Mouse (Mus musculus) liver, embryonic 14.5 days (tissue): Measurements from ENCODE around the gene Nucb1. TPM values are rescaled to one million over a fixed set of nuclear protein-coding genes. Genes with fewer than 3 reads are reported as not detected.
A peak's percentile ranks its signal among the peaks of the same experiment; 100 is the strongest.

Experiments
- ATAC-seq: fragments of 200-750 bp; cut with Nextera tagmentation; 2 replicates; pipeline ENCODE4 v1.8.0; 2017; ENCODE audit warnings: moderate number of reproducible peaks, mild to moderate bottlenecking, moderate library complexity; ENCODE audit not compliant: insufficient read depth
- DNase-seq, 3 experiments: peaks; one replicate each; pipeline ENCODE4 v3.0.0-alpha.2; 2012 to 2013; ENCODE audit warnings: low read depth in 3 of 3, low spot score in 3 of 3
- H3K27ac ChIP-seq: fragments of 300-500 bp; sonication (generic); 2 replicates; pipeline ENCODE4 v1.5.1; 2014; ENCODE audit warnings: moderate library complexity, mild to moderate bottlenecking, control low read depth, inconsistent platforms
- H3K27me3 ChIP-seq: fragments of 300-500 bp; sonication (generic); 2 replicates; pipeline ENCODE4 v1.6.1; 2014; ENCODE audit warnings: mild to moderate bottlenecking, low read length, moderate library complexity; ENCODE audit not compliant: control insufficient read depth, insufficient read depth
- H3K36me3 ChIP-seq: fragments of 300-500 bp; sonication (generic); replicated peaks from 2 replicates; pipeline ENCODE4 v1.6.1; 2014; ENCODE audit warnings: low read depth; ENCODE audit not compliant: control insufficient read depth, insufficient read depth
- H3K4me1 ChIP-seq, 2 experiments: fragments of 200-500 bp in 1 of 2; fragments of 300-500 bp in 1 of 2; sonication (generic) in 1 of 2; replicated peaks; 2 replicates each; pipeline ENCODE4 v1.6.1; 2012 to 2014; ENCODE audit warnings: antibody characterized with exemption in 1 of 2, inconsistent platforms in 1 of 2, low read length in 1 of 2; ENCODE audit not compliant: control insufficient read depth in 2 of 2, insufficient read depth in 2 of 2
- H3K4me2 ChIP-seq: fragments of 300-500 bp; sonication (generic); 2 replicates; pipeline ENCODE4 v1.6.1; 2014; ENCODE audit warnings: low read depth, mild to moderate bottlenecking, control low read depth, moderate library complexity
- H3K4me3 ChIP-seq, 2 experiments: fragments of 200-500 bp in 1 of 2; fragments of 300-500 bp in 1 of 2; sonication (generic) in 1 of 2; 2 replicates each; pipeline ENCODE4 v1.5.1; 2012 to 2014; ENCODE audit warnings: low read depth in 2 of 2, low read length in 2 of 2, mild to moderate bottlenecking in 2 of 2, control low read depth in 1 of 2, inconsistent platforms in 1 of 2, moderate library complexity in 1 of 2; ENCODE audit not compliant: insufficient read depth in 1 of 2
- H3K9ac ChIP-seq: fragments of 300-500 bp; sonication (generic); replicated peaks from 2 replicates; pipeline ENCODE4 v1.6.1; 2014; ENCODE audit warnings: mild to moderate bottlenecking, control low read depth, moderate library complexity
- H3K9me3 ChIP-seq: fragments of 300-500 bp; sonication (generic); 2 replicates; pipeline ENCODE4 v1.6.1; 2016; ENCODE audit warnings: low read length, mixed read lengths; ENCODE audit not compliant: control insufficient read depth
- CTCF ChIP-seq: IDR thresholded peaks from 2 replicates; pipeline ENCODE4 v1.5.1; 2016; ENCODE audit warnings: antibody characterized with exemption, low read depth, control low read depth
- EP300 ChIP-seq: IDR thresholded peaks from 2 replicates; pipeline ENCODE4 v1.6.1; 2016; ENCODE audit warnings: antibody characterized with exemption, low read depth
- WGBS: fragments of 180-500 bp; shearing (Covaris S2); extraction: QIAGEN DNeasy Blood & Tissue Kit; methylation state at CpG from one replicate; pipeline ENCODE4 v1.1.7; 2014; ENCODE audit not compliant: insufficient replicate concordance; 5-methylcytosine and 5-hydroxymethylcytosine counted together
- microRNA-seq: library from miRNA; unstranded; fragments of <30 nt; microRNA quantifications from one replicate; pipeline ENCODE4, GENCODE M21; 2016
- polyA plus RNA-seq, 2 experiments: library from polyadenylated mRNA; depleted of rRNA in 1 of 2; stranded (reverse) in 1 of 2; unstranded in 1 of 2; fragments of >200 nt; fragmentation: Nextera tagmentation in 1 of 2; extraction: Ambion mirVana in 1 of 2; gene quantifications; 2 replicates each; pipeline versions ENCODE4 v1.2.1 to v1.2.3; 2012 to 2014

The Nucb1 gene
- polyA plus RNA-seq, 2 experiments, result 58.8 to 81.7 TPM

DNA sequence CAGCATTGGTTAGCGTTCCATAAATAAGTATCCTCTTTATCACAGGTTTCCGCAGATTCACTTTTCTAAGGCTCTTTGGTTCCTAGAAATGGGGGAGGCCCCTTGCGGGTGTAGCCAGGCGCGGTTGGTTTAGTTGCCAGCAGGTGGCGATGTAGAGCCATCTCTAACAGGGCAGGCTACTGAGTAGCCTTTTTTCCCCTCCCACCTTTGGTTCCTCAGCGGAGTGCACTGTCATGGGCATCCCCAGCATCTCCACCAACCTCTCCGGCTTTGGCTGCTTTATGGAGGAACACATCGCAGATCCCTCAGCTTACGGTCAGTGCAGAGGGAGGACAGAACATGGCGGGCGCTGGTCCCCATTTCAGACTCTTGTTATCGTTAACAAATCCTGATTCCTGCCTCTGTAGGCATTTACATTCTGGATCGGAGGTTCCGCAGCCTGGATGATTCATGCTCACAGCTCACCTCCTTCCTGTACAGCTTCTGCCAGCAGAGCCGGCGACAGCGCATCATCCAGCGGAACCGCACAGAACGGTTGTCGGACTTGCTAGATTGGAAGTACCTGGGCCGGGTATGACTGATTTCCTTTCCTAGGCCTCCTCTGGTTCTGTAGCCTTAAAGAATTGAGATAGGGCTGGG is 58.7 kb downstream of the Nucb1 start:
- H3K36me3 ChIP-seq, result no peaks in the 10 kb centered on the region; the same call in 1 of the 2 replicates
- H3K4me3 ChIP-seq, result no peak overlapping the region
- no peak for TF ChIP-seq EP300
- peak; percentile 98 for TF ChIP-seq CTCF
- 50% methylated on average over 23 of the region's 23 CpGs for WGBS
- no peaks in the 10 kb centered on the region for H3K27me3 ChIP-seq
- no peaks in the 10 kb centered on the region for H3K9me3 ChIP-seq
- H3K27ac ChIP-seq, result no peak overlapping the region
- peak; percentile 77 for ATAC-seq
- H3K4me2 ChIP-seq, result peak overlapping the region; percentile 3; the same call in 1 of the 2 replicates
- H3K4me1 ChIP-seq, result peaks cover 6 to 9% of the 10 kb centered on the region in 2 experiments
- H3K9ac ChIP-seq, result no peak overlapping the region
- DNase-seq, result peak; percentile 70 to 81 (median 71)

DNA sequence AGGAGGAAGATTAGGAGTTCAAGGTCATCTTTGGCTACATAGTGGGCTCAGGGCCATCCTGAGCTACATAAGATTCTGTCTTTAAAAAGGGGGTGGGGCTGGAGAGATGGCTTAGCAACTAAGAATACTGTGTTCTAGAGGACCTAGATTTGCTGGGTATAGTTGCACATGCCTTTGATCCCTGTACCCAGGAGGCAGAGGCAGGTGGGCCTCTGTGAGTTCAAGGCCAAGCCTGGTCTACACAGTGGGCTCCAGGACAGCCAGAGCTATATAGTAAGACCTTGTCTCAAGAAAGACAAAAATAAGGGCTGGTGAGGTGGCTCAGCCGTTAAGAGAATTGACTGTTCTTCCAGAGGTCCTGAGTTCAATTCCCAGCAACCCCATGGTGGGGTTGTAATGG is 60.2 kb downstream of the Nucb1 start:
- Histone ChIP-seq H3K27me3 (no peaks in the 10 kb centered on the region), H3K4me2 (no peak overlapping the region)
- 90% methylated on average over 1 of the region's 1 CpGs for WGBS

DNA sequence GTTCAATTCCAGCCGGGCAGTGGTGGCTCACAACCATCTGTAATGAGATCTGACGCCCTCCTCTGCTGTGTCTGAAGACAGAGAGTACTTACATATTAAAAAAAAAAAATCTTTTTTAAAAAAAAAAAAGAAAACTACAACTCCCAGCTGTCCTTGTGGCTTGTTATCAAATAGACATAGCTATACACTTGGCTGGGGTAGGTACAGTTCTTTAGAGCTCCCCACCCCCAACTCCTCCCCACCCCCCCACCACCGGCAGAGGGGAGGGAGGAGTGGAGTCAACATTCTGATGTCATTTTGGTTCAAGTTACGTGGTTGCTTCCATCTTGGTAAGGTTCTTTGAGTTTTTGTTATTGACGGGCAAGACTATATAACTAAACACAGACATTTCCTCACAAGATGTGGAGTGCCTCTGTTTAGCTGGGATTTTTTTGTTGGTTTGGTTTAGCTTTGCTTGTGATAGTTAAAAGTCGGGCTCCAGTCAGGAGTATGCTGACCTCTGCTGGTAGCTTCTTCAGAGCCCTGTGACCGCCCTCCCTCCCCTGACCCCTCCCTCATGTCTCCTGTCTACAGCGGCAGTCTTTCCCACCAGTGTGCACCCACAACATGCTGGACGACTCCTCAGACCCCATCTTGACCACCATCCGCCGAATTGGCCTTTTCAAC is 62.7 kb downstream of the Nucb1 start:
- Histone ChIP-seq H3K4me1 (peaks cover 6 to 13% of the 10 kb centered on the region in 2 experiments), H3K4me3 (peak overlapping the region in 1 of 2 experiments; percentile 48; a peak in 3 of 4 replicates), H3K27ac (no peak overlapping the region), H3K9me3 (no peaks in the 10 kb centered on the region), H3K4me2 (peak overlapping the region; percentile 33), H3K27me3 (no peaks in the 10 kb centered on the region), H3K36me3 (no peaks in the 10 kb centered on the region), H3K9ac (no peak overlapping the region)
- no peak for TF ChIP-seq EP300
- TF ChIP-seq CTCF, result peak; percentile 78
- DNase-seq (no peak), ATAC-seq (peak; percentile 51; the same call in 1 of the 2 replicates)
- 23% methylated on average over 11 of the region's 11 CpGs for WGBS

More for the DNA sequence above, 60.2 kb downstream of the Nucb1 start:
- Histone ChIP-seq H3K36me3 (no peaks in the 10 kb centered on the region), H3K4me3 (no peak overlapping the region), H3K9ac (no peak overlapping the region), H3K27ac (no peak overlapping the region), H3K4me1 (peaks cover 6 to 9% of the 10 kb centered on the region in 2 experiments), H3K9me3 (no peaks in the 10 kb centered on the region)
- ATAC-seq (no peak), DNase-seq (no peak)
- TF ChIP-seq EP300, result no peak
- no peak for TF ChIP-seq CTCF

DNA sequence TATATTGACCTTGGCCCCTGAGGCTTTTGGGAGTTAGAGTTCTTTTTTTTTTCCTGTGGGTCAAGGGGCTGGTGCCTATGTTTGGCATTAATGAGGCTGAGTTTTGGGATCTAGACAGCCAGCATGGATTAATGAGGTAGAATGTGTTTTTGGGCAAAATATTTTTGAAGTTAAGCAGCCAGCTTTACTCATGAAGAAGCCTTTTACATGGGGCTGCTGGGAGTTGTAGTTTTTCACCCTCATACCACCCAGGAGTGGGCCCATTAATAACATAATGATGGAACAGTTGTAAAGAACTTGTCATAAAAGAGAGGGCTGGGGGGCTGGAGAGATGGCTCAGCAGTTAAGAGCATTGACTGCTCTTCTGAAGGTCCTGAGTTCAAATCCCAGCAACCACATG is 63.6 kb downstream of the Nucb1 start:
- H3K4me1 ChIP-seq, result peaks cover 2 to 13% of the 10 kb centered on the region in 2 experiments
- no peak overlapping the region for H3K9ac ChIP-seq
- no peaks in the 10 kb centered on the region for H3K36me3 ChIP-seq
- H3K4me3 ChIP-seq, result no peak overlapping the region
- H3K9me3 ChIP-seq, result no peaks in the 10 kb centered on the region
- DNase-seq (no peak), ATAC-seq (no peak)
- no peak overlapping the region for H3K4me2 ChIP-seq
- TF ChIP-seq EP300, result no peak
- TF ChIP-seq CTCF, result no peak
- no peak overlapping the region for H3K27ac ChIP-seq
- H3K27me3 ChIP-seq, result no peaks in the 10 kb centered on the region

DNA sequence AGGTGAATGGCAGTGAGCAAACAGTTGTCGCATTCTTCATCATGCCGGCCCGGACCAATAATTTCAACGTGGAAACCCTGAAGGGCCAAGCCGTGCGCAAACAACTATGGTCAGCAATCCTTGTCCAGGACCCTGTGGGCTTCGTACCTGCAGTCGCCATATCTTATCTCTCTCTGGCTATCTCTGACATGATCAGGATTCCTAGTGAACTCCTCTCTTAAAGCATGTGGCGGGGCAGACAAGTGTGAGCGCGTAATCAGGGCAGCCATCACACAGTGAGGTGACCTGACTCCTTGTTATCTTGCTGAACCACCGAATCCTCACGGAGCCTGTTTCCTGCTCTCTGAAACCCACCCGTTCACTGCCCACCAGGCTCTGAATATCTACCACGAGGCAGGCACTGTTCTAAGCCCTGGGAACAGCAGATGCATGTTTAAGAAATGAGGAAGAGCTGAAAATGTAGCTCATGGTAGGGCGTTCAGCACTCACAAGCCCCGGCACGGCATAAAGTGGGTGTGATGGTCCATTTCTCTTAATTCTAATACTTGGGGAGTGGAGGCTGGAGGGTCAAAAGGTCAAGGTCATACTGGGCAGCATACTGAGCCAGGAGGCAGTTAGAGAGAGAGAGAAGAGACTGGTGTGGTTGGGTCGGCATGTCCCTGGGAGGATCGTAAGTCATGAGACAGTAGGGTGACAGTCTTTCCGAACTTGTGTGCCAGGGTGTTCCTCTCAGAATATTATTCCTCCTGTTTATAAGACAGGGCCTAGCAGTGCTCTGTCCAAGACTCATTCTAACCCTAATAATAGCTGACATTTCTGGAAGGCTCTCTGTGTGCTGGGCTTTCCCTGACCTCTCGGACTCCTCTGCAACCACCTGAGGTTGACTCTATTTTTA is 66.4 kb downstream of the Nucb1 start:
- 45% methylated on average over 22 of the region's 22 CpGs for WGBS
- no peaks in the 10 kb centered on the region for H3K9me3 ChIP-seq
- no peak for ATAC-seq

More for the DNA sequence above, 66.4 kb downstream of the Nucb1 start:
- peaks cover 0 to 11% of the 10 kb centered on the region in 2 experiments; a peak in 2 of 4 replicates for H3K4me1 ChIP-seq
- H3K27me3 ChIP-seq, result no peaks in the 10 kb centered on the region
- no peak overlapping the region for H3K27ac ChIP-seq
- H3K36me3 ChIP-seq, result no peaks in the 10 kb centered on the region
- no peak overlapping the region for H3K9ac ChIP-seq
- no peak for TF ChIP-seq CTCF
- TF ChIP-seq EP300, result no peak
- no peak overlapping the region for H3K4me3 ChIP-seq
- DNase-seq, result no peak
- no peak overlapping the region for H3K4me2 ChIP-seq

Small RNA genes lying within 50 kb of the gene (microRNA-seq; reads per million reads assigned to microRNA genes)
- not detected for gene Gm22133

Other genes starting within 250 kb of the Nucb1 start
Only the 30 nearest of the 34 such genes appear.
- 0.70 and 0.87 TPM in 2 replicates for gene Trpm4, start 176.6 kb downstream of the Nucb1 start, polyA plus RNA-seq (2012; rRNA removed)
- 0.43 and 0.60 TPM in 2 replicates for gene Trpm4, start 176.6 kb downstream of the Nucb1 start, polyA plus RNA-seq (2014; fragmentation: Nextera tagmentation; extraction: Ambion mirVana)
- gene Hrc, start 175.1 kb downstream of the Nucb1 start, polyA plus RNA-seq (2012; rRNA removed), result 0.02 and 0.07 TPM in 2 replicates
- not detected in 2 replicates for gene Hrc, start 175.1 kb downstream of the Nucb1 start, polyA plus RNA-seq (2014; fragmentation: Nextera tagmentation; extraction: Ambion mirVana)
- 0.21 and 0.22 TPM in 2 replicates for gene Ppfia3, start 143.4 kb downstream of the Nucb1 start, polyA plus RNA-seq (2012; rRNA removed)
- 0.25 TPM in 1 of 2 replicates, not detected in the other for gene Ppfia3, start 143.4 kb downstream of the Nucb1 start, polyA plus RNA-seq (2014; fragmentation: Nextera tagmentation; extraction: Ambion mirVana)
- gene Lin7b, start 139.8 kb downstream of the Nucb1 start, polyA plus RNA-seq (2012; rRNA removed), result 0.10 and 0.23 TPM in 2 replicates
- gene Lin7b, start 139.8 kb downstream of the Nucb1 start, polyA plus RNA-seq (2014; fragmentation: Nextera tagmentation; extraction: Ambion mirVana), result 0.20 TPM in 1 of 2 replicates, not detected in the other
- 132 and 203 TPM in 2 replicates for gene Snrnp70, start 114.7 kb downstream of the Nucb1 start, polyA plus RNA-seq (2012; rRNA removed)
- gene Snrnp70, start 114.7 kb downstream of the Nucb1 start, polyA plus RNA-seq (2014; fragmentation: Nextera tagmentation; extraction: Ambion mirVana), result 28.0 and 28.8 TPM in 2 replicates
- not detected in 2 replicates for gene Kcna7, start 104.8 kb downstream of the Nucb1 start, polyA plus RNA-seq (2012; rRNA removed)
- gene Kcna7, start 104.8 kb downstream of the Nucb1 start, polyA plus RNA-seq (2014; fragmentation: Nextera tagmentation; extraction: Ambion mirVana), result not detected in 2 replicates
- gene Ntf5, start 96.7 kb downstream of the Nucb1 start, polyA plus RNA-seq (2012; rRNA removed), result 0.04 and 0.20 TPM in 2 replicates
- gene Ntf5, start 96.7 kb downstream of the Nucb1 start, polyA plus RNA-seq (2014; fragmentation: Nextera tagmentation; extraction: Ambion mirVana), result 0.18 and 0.19 TPM in 2 replicates
- not detected in 2 replicates for gene Lhb, start 89.6 kb downstream of the Nucb1 start, polyA plus RNA-seq (2012; rRNA removed)
- not detected in 2 replicates for gene Lhb, start 89.6 kb downstream of the Nucb1 start, polyA plus RNA-seq (2014; fragmentation: Nextera tagmentation; extraction: Ambion mirVana)
- 3.2 and 3.6 TPM in 2 replicates for gene Gys1, start 75.6 kb downstream of the Nucb1 start, polyA plus RNA-seq (2012; rRNA removed)
- 2.8 and 3.1 TPM in 2 replicates for gene Gys1, start 75.6 kb downstream of the Nucb1 start, polyA plus RNA-seq (2014; fragmentation: Nextera tagmentation; extraction: Ambion mirVana)
- gene Ruvbl2, start 72.3 kb downstream of the Nucb1 start, polyA plus RNA-seq (2012; rRNA removed), result 65.7 and 69.5 TPM in 2 replicates
- 67.5 and 82.7 TPM in 2 replicates for gene Ruvbl2, start 72.3 kb downstream of the Nucb1 start, polyA plus RNA-seq (2014; fragmentation: Nextera tagmentation; extraction: Ambion mirVana)
- 1,846 and 1,956 TPM in 2 replicates for gene Ftl1, start 50.5 kb downstream of the Nucb1 start, polyA plus RNA-seq (2012; rRNA removed)
- gene Ftl1, start 50.5 kb downstream of the Nucb1 start, polyA plus RNA-seq (2014; fragmentation: Nextera tagmentation; extraction: Ambion mirVana), result 4,811 and 5,161 TPM in 2 replicates
- 57.9 and 68.5 TPM in 2 replicates for gene Bax, start 43.5 kb downstream of the Nucb1 start, polyA plus RNA-seq (2012; rRNA removed)
- 49.7 and 62.4 TPM in 2 replicates for gene Bax, start 43.5 kb downstream of the Nucb1 start, polyA plus RNA-seq (2014; fragmentation: Nextera tagmentation; extraction: Ambion mirVana)
- 0.06 and 0.13 TPM in 2 replicates for gene Tulp2, start 28.5 kb downstream of the Nucb1 start, polyA plus RNA-seq (2012; rRNA removed)
- gene Tulp2, start 28.5 kb downstream of the Nucb1 start, polyA plus RNA-seq (2014; fragmentation: Nextera tagmentation; extraction: Ambion mirVana), result 0.47 and 0.57 TPM in 2 replicates
- not detected in 2 replicates for gene Gm45808, start 23.6 kb downstream of the Nucb1 start, polyA plus RNA-seq (2012; rRNA removed)
- 0.20 TPM in 1 of 2 replicates, not detected in the other for gene Gm45808, start 23.6 kb downstream of the Nucb1 start, polyA plus RNA-seq (2014; fragmentation: Nextera tagmentation; extraction: Ambion mirVana)
- gene Dhdh, start 21.6 kb downstream of the Nucb1 start, polyA plus RNA-seq (2012; rRNA removed), result 1.5 and 2.2 TPM in 2 replicates
- 1.6 and 1.8 TPM in 2 replicates for gene Dhdh, start 21.6 kb downstream of the Nucb1 start, polyA plus RNA-seq (2014; fragmentation: Nextera tagmentation; extraction: Ambion mirVana)
- 79.3 and 140 TPM in 2 replicates for gene Ppp1r15a, start 15.9 kb upstream of the Nucb1 start, polyA plus RNA-seq (2012; rRNA removed)
- gene Ppp1r15a, start 15.9 kb upstream of the Nucb1 start, polyA plus RNA-seq (2014; fragmentation: Nextera tagmentation; extraction: Ambion mirVana), result 165 and 183 TPM in 2 replicates
- 0.52 and 0.90 TPM in 2 replicates for gene Plekha4, start 15.9 kb upstream of the Nucb1 start, polyA plus RNA-seq (2012; rRNA removed)
- gene Plekha4, start 15.9 kb upstream of the Nucb1 start, polyA plus RNA-seq (2014; fragmentation: Nextera tagmentation; extraction: Ambion mirVana), result 0.40 and 0.41 TPM in 2 replicates
- 0.95 and 2.1 TPM in 2 replicates for gene Hsd17b14, start 44.5 kb upstream of the Nucb1 start, polyA plus RNA-seq (2012; rRNA removed)
- 1.2 and 2.5 TPM in 2 replicates for gene Hsd17b14, start 44.5 kb upstream of the Nucb1 start, polyA plus RNA-seq (2014; fragmentation: Nextera tagmentation; extraction: Ambion mirVana)
- gene Bcat2, start 59.7 kb upstream of the Nucb1 start, polyA plus RNA-seq (2012; rRNA removed), result 38.8 and 40.6 TPM in 2 replicates
- gene Bcat2, start 59.7 kb upstream of the Nucb1 start, polyA plus RNA-seq (2014; fragmentation: Nextera tagmentation; extraction: Ambion mirVana), result 35.9 and 39.4 TPM in 2 replicates
- not detected in 2 replicates for gene Fgf21, start 105.1 kb upstream of the Nucb1 start, polyA plus RNA-seq (2012; rRNA removed)
- gene Fgf21, start 105.1 kb upstream of the Nucb1 start, polyA plus RNA-seq (2014; fragmentation: Nextera tagmentation; extraction: Ambion mirVana), result not detected in 2 replicates
- not detected in 2 replicates for gene Fut1, start 106.9 kb upstream of the Nucb1 start, polyA plus RNA-seq (2012; rRNA removed)
- not detected in 2 replicates for gene Fut1, start 106.9 kb upstream of the Nucb1 start, polyA plus RNA-seq (2014; fragmentation: Nextera tagmentation; extraction: Ambion mirVana)
- gene Izumo1, start 111.4 kb upstream of the Nucb1 start, polyA plus RNA-seq (2012; rRNA removed), result 0.10 and 0.15 TPM in 2 replicates
- gene Izumo1, start 111.4 kb upstream of the Nucb1 start, polyA plus RNA-seq (2014; fragmentation: Nextera tagmentation; extraction: Ambion mirVana), result 0.09 TPM in 1 of 2 replicates, not detected in the other
- gene Rasip1, start 117.1 kb upstream of the Nucb1 start, polyA plus RNA-seq (2012; rRNA removed), result 2.2 and 2.6 TPM in 2 replicates
- gene Rasip1, start 117.1 kb upstream of the Nucb1 start, polyA plus RNA-seq (2014; fragmentation: Nextera tagmentation; extraction: Ambion mirVana), result 1.3 and 2.6 TPM in 2 replicates
- gene Mamstr, start 129.6 kb upstream of the Nucb1 start, polyA plus RNA-seq (2012; rRNA removed), result 0.25 and 0.56 TPM in 2 replicates
- 0.18 TPM in 1 of 2 replicates, not detected in the other for gene Mamstr, start 129.6 kb upstream of the Nucb1 start, polyA plus RNA-seq (2014; fragmentation: Nextera tagmentation; extraction: Ambion mirVana)
- gene Fut2, start 156.0 kb upstream of the Nucb1 start, polyA plus RNA-seq (2012; rRNA removed), result 0.17 TPM in 1 of 2 replicates, not detected in the other
- not detected in 2 replicates for gene Fut2, start 156.0 kb upstream of the Nucb1 start, polyA plus RNA-seq (2014; fragmentation: Nextera tagmentation; extraction: Ambion mirVana)
- 0.04 TPM in 1 of 2 replicates, not detected in the other for gene Ntn5, start 173.6 kb upstream of the Nucb1 start, polyA plus RNA-seq (2012; rRNA removed)
- gene Ntn5, start 173.6 kb upstream of the Nucb1 start, polyA plus RNA-seq (2014; fragmentation: Nextera tagmentation; extraction: Ambion mirVana), result not detected in 2 replicates
- gene Sec1, start 184.0 kb upstream of the Nucb1 start, polyA plus RNA-seq (2012; rRNA removed), result 0.02 and 0.03 TPM in 2 replicates
- not detected in 2 replicates for gene Sec1, start 184.0 kb upstream of the Nucb1 start, polyA plus RNA-seq (2014; fragmentation: Nextera tagmentation; extraction: Ambion mirVana)
- gene Car11, start 189.4 kb upstream of the Nucb1 start, polyA plus RNA-seq (2012; rRNA removed), result 0.23 and 0.58 TPM in 2 replicates
- 0.42 and 0.44 TPM in 2 replicates for gene Car11, start 189.4 kb upstream of the Nucb1 start, polyA plus RNA-seq (2014; fragmentation: Nextera tagmentation; extraction: Ambion mirVana)
- 0.69 and 0.80 TPM in 2 replicates for gene Dbp, start 194.7 kb upstream of the Nucb1 start, polyA plus RNA-seq (2012; rRNA removed)
- gene Dbp, start 194.7 kb upstream of the Nucb1 start, polyA plus RNA-seq (2014; fragmentation: Nextera tagmentation; extraction: Ambion mirVana), result 0.51 and 0.54 TPM in 2 replicates
- gene Rpl18, start 205.1 kb upstream of the Nucb1 start, polyA plus RNA-seq (2012; rRNA removed), result 499 and 605 TPM in 2 replicates
- gene Rpl18, start 205.1 kb upstream of the Nucb1 start, polyA plus RNA-seq (2014; fragmentation: Nextera tagmentation; extraction: Ambion mirVana), result 832 and 846 TPM in 2 replicates